Mouse (Mus musculus) CH12.LX (cell line): ENCODE results near the gene Spty2d1. TPM values are rescaled to one million over a fixed set of nuclear protein-coding genes. Genes with fewer than 3 reads are reported as not detected.

Source experiments
- DNase-seq: peaks from one replicate; pipeline ENCODE4 v3.0.0-alpha.2; 2013; ENCODE audit errors: extremely low read depth
- H3K27ac ChIP-seq: 2 replicates; pipeline ENCODE4 v1.5.1; 2012; ENCODE audit warnings: low read depth, mild to moderate bottlenecking, control low read depth, moderate library complexity; ENCODE audit not compliant: insufficient read depth
- H3K27me3 ChIP-seq: replicated peaks from 2 replicates; pipeline ENCODE3; 2012; ENCODE audit warnings: inconsistent platforms
- H3K36me3 ChIP-seq, 2 experiments: replicated peaks in 1 of 2; 2 replicates each; pipeline versions ENCODE3 to v1.6.1; 2012; ENCODE audit warnings: inconsistent platforms in 1 of 2, low read length in 1 of 2, mild to moderate bottlenecking in 1 of 2, mixed read lengths in 1 of 2, moderate library complexity in 1 of 2; ENCODE audit not compliant: control insufficient read depth in 1 of 2, insufficient read depth in 1 of 2
- H3K4me1 ChIP-seq, 2 experiments: 2 replicates each; pipeline ENCODE4 v1.6.1; 2012; ENCODE audit warnings: inconsistent platforms in 1 of 2, moderate library complexity in 1 of 2; ENCODE audit not compliant: insufficient read depth in 2 of 2, control insufficient read depth in 1 of 2
- H3K4me2 ChIP-seq: 2 replicates; pipeline ENCODE4 v1.6.1; 2012; ENCODE audit warnings: low read depth, mild to moderate bottlenecking, control low read depth; ENCODE audit not compliant: poor library complexity, insufficient read depth, severe bottlenecking
- H3K4me3 ChIP-seq, 3 experiments: fragments of 150-350 bp in 1 of 3; sonication (generic) in 1 of 3; replicated peaks in 1 of 3; 2 replicates each; pipeline versions ENCODE3 to v1.5.1; 2011 to 2012; ENCODE audit warnings: low read depth in 2 of 3, low read length in 2 of 3, mild to moderate bottlenecking in 2 of 3, moderate library complexity in 2 of 3, control low read depth in 1 of 3, improper control_type of control experiment in 1 of 3, inconsistent platforms in 1 of 3, mixed read lengths in 1 of 3; ENCODE audit not compliant: poor library complexity in 1 of 3
- H3K79me2 ChIP-seq: replicated peaks from 2 replicates; pipeline ENCODE4 v1.6.1; 2012; ENCODE audit warnings: mild to moderate bottlenecking, moderate library complexity; ENCODE audit not compliant: control insufficient read depth, poor library complexity, insufficient read depth, severe bottlenecking; ENCODE audit errors: extremely low read depth
- H3K9ac ChIP-seq: 2 replicates; pipeline ENCODE4 v1.6.1; 2012; ENCODE audit warnings: low read depth, mild to moderate bottlenecking, control low read depth, moderate library complexity; ENCODE audit not compliant: insufficient read depth
- H3K9me3 ChIP-seq: replicated peaks from 2 replicates; pipeline ENCODE3; 2012; ENCODE audit warnings: low read length, inconsistent platforms, mixed read lengths
- CHD2 ChIP-seq: IDR thresholded peaks from 2 replicates; pipeline ENCODE4 v1.6.1; 2011; ENCODE audit warnings: low read length, improper control_type of control experiment
- CTCF ChIP-seq, 2 experiments: IDR thresholded peaks in 1 of 2; conservative IDR thresholded peaks in 1 of 2; 2 replicates each; pipeline ENCODE4 v1.5.1; 2011 to 2012; ENCODE audit warnings: low read depth in 2 of 2, low read length in 2 of 2, improper control_type of control experiment in 1 of 2, inconsistent platforms in 1 of 2, mild to moderate bottlenecking in 1 of 2, moderate library complexity in 1 of 2
- EP300 ChIP-seq: IDR thresholded peaks from 2 replicates; pipeline ENCODE4 v1.6.1; 2011; ENCODE audit warnings: low read length, improper control_type of control experiment
- GABPA ChIP-seq: IDR thresholded peaks from 2 replicates; pipeline ENCODE4 v1.6.1; 2012; ENCODE audit warnings: low read depth, low read length, improper control_type of control experiment, inconsistent platforms; ENCODE audit not compliant: insufficient replicate concordance
- HCFC1 ChIP-seq: IDR thresholded peaks from 2 replicates; pipeline ENCODE4 v1.6.1; 2012; ENCODE audit warnings: low read depth, mild to moderate bottlenecking, inconsistent platforms, low read length, improper control_type of control experiment
- IRF4 ChIP-seq: IDR thresholded peaks from 2 replicates; pipeline ENCODE4 v1.6.1; 2014; ENCODE audit warnings: low read depth, mild to moderate bottlenecking, inconsistent platforms, low read length, improper control_type of control experiment
- JUND ChIP-seq: conservative IDR thresholded peaks from 2 replicates; pipeline ENCODE4 v1.6.1; 2011; ENCODE audit warnings: low read depth, low read length, improper control_type of control experiment
- MAZ ChIP-seq: IDR thresholded peaks from 2 replicates; pipeline ENCODE4 v1.6.1; 2012; ENCODE audit warnings: low read depth, mild to moderate bottlenecking, inconsistent platforms, low read length, improper control_type of control experiment, moderate library complexity
- MXI1 ChIP-seq: IDR thresholded peaks from 2 replicates; pipeline ENCODE4 v1.6.1; 2011; ENCODE audit warnings: mild to moderate bottlenecking, low read depth, low read length, improper control_type of control experiment
- MYC ChIP-seq: IDR thresholded peaks from 2 replicates; pipeline ENCODE4 v1.6.1; 2011; ENCODE audit warnings: low read depth, mild to moderate bottlenecking, improper control_type of control experiment, low read length
- NRF1 ChIP-seq: IDR thresholded peaks from 2 replicates; pipeline ENCODE4 v1.6.1; 2014; ENCODE audit warnings: low read depth, mild to moderate bottlenecking, inconsistent platforms, low read length, improper control_type of control experiment, moderate library complexity
- PAX5 ChIP-seq: IDR thresholded peaks from 2 replicates; pipeline ENCODE4 v1.6.1; 2012; ENCODE audit warnings: low read length, inconsistent platforms, mixed read lengths
- POLR2AphosphoS2 ChIP-seq: IDR thresholded peaks from 2 replicates; pipeline ENCODE4 v1.6.1; 2011; ENCODE audit warnings: low read depth, low read length, improper control_type of control experiment
- TCF12 ChIP-seq: IDR thresholded peaks from 2 replicates; pipeline ENCODE4 v1.6.1; 2014; ENCODE audit warnings: low read depth, mild to moderate bottlenecking, inconsistent platforms, low read length, improper control_type of control experiment
- ZKSCAN1 ChIP-seq: IDR thresholded peaks from 2 replicates; pipeline ENCODE4 v1.6.1; 2012; ENCODE audit warnings: low read depth, inconsistent platforms, low read length, improper control_type of control experiment, borderline replicate concordance
- ZMIZ1 ChIP-seq: IDR thresholded peaks from 2 replicates; pipeline ENCODE4 v1.6.1; 2012; ENCODE audit warnings: low read depth, mild to moderate bottlenecking, inconsistent platforms, low read length, improper control_type of control experiment
- dilution Hi-C: fragments of 300-500 bp; cut with MboI; formaldehyde crosslinking; loops from 2 replicates; pipeline ENCODE4 v1.14.3; 2020; ENCODE audit warnings: low sequenced_read_pairs; ENCODE audit not compliant: extremely low pct_unique_long_range_greater_than_20kb, extremely low pct_ligation_motif_present
- in situ Hi-C: fragments of 300-500 bp; cut with MboI; formaldehyde crosslinking; loops from 3 replicates; pipeline ENCODE4 v1.14.3; 2019; ENCODE audit warnings: low sequenced_read_pairs, low pct_ligation_motif_present, low pct_unique_long_range_greater_than_20kb, mixed read lengths
- polyA plus RNA-seq: library from polyadenylated mRNA; unstranded; fragments of >175 nt; gene quantifications from 2 replicates; pipeline ENCODE4 v1.2.1, GENCODE M21; 2012; ENCODE audit warnings: low read depth; ENCODE audit not compliant: insufficient read length
- total RNA-seq, 2 experiments: library from RNA; depleted of rRNA; stranded (reverse); fragments of 300-350 nt in 1 of 2; fragments of >200 nt in 1 of 2; gene quantifications; 2 replicates each; pipeline ENCODE4 v1.2.3; 2012 to 2014

Gene Spty2d1
- total and polyA plus RNA-seq, 3 experiments, result 10.5 to 32.6 (median 22.9) TPM

DNA sequence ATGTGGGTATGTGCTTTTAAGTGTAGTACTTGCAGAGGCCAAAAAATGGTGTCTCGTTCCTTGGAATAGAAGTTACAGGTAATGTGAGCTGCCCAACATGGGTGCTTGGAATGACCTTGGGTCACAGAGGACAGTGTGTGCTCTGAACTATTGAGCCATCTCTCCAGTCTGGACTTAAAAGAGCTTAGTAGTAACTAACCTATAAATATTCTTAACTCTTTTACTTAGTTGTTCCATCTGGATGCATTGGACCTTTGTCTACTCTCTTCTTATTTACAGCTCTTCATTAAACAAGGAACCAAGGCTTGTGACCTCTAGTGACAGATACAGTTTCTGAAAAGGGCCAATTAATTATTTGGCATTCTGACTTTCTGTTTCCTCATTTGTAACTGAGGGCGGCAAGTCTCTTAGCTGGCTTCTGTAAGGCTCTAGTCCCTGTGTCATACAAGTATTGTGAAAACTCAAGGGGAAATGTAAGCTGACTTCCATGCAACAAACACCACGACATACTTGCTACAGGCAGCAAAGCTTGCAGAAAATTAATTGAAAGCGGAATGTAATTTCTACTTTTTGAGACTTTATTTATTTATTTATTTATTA is 26.7 kb upstream of the Spty2d1 start:
- Histone ChIP-seq H3K4me1 (no peaks in the 10 kb centered on the region), H3K79me2 (no peaks in the 10 kb centered on the region), H3K9ac (no peak overlapping the region), H3K36me3 (no peaks in the 10 kb centered on the region), H3K9me3 (no peaks in the 10 kb centered on the region), H3K4me2 (no peak overlapping the region), H3K27me3 (peaks cover 2% of the 10 kb centered on the region), H3K27ac (no peak overlapping the region), H3K4me3 (no peak overlapping the region)
- DNase-seq, result no peak
- dilution Hi-C loops, result no loop called here
- in situ Hi-C loops, result no loop called here
- TF ChIP-seq TCF12 (no peak), ZKSCAN1 (no peak), PAX5 (no peak), CHD2 (no peak), GABPA (no peak), HCFC1 (no peak), NRF1 (no peak), CTCF (conservative IDR thresholded peaks at IDR 0.05 in 1 of 2, IDR thresholded peaks at IDR 0.05 in 1 of 2; ENCODE audit: low read depth in 2 of 2, low read length in 2 of 2) (no peak), MYC (no peak), JUND (no peak)

DNA sequence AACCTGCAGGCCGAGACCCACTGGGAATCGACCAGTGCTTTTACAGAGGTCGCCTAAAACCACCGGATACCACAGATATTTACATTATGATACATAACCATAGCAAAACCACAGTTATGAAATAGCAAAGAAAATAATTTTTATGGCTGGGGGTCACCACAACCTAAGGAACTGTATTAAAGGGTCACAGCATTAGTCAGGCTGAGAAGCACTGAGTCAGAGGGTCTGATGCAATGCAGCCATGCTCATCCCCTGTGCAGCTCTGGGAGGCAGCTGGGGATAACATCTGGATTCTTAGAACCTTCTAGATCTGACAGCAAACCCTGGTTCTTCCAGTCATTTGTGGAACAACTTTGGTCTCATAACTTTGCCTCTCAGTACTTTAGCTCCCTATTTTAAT is 23.2 kb upstream of the Spty2d1 start:
- Histone ChIP-seq H3K4me1 (peaks cover 0 to 10% of the 10 kb centered on the region in 2 experiments; a peak in 2 of 4 replicates), H3K4me3 (no peak overlapping the region), H3K9ac (no peak overlapping the region), H3K79me2 (no peaks in the 10 kb centered on the region), H3K36me3 (no peaks in the 10 kb centered on the region), H3K27ac (no peak overlapping the region), H3K9me3 (no peaks in the 10 kb centered on the region), H3K27me3 (no peaks in the 10 kb centered on the region), H3K4me2 (no peak overlapping the region)
- DNase-seq, result no peak
- in situ Hi-C loops (no loop called here), dilution Hi-C loops (no loop called here)
- TF ChIP-seq ZMIZ1, result no peak
- no peak for TF ChIP-seq EP300
- no peak for TF ChIP-seq POLR2AphosphoS2
- TF ChIP-seq MXI1, result no peak
- no peak for TF ChIP-seq IRF4
- TF ChIP-seq MAZ, result no peak
